Mouse (Mus musculus) heart, embryonic 15.5 days (tissue): Measurements from ENCODE around the gene Nap1l1. TPM values are rescaled to one million over a fixed set of nuclear protein-coding genes. Genes with fewer than 3 reads are reported as not detected.
A peak's percentile ranks its signal among the peaks of the same experiment; 100 is the strongest.

Experiments
- ATAC-seq: fragments of 200-750 bp; cut with Nextera tagmentation; replicated peaks from 2 replicates; pipeline ENCODE4 v1.8.0; 2017; ENCODE audit warnings: low read depth, moderate TSS enrichment; ENCODE audit not compliant: insufficient number of reproducible peaks, insufficient read depth, low FRiP score
- H3K27ac ChIP-seq: fragments of 300-500 bp; sonication (generic); 2 replicates; pipeline ENCODE4 v1.5.1; 2015; ENCODE audit warnings: mild to moderate bottlenecking, inconsistent platforms
- H3K27me3 ChIP-seq: fragments of 300-500 bp; sonication (generic); 2 replicates; pipeline ENCODE4 v1.6.1; 2015; ENCODE audit warnings: inconsistent platforms
- H3K36me3 ChIP-seq: fragments of 300-500 bp; sonication (generic); 2 replicates; pipeline ENCODE4 v1.6.1; 2015; ENCODE audit warnings: mild to moderate bottlenecking, inconsistent platforms
- H3K4me1 ChIP-seq: fragments of 300-500 bp; sonication (generic); replicated peaks from 2 replicates; pipeline ENCODE4 v1.6.1; 2015; ENCODE audit warnings: inconsistent platforms
- H3K4me2 ChIP-seq: fragments of 300-500 bp; sonication (generic); 2 replicates; pipeline ENCODE4 v1.6.1; 2015; ENCODE audit warnings: inconsistent platforms, mild to moderate bottlenecking, moderate library complexity
- H3K4me3 ChIP-seq: fragments of 300-500 bp; sonication (generic); 2 replicates; pipeline ENCODE4 v1.5.1; 2015; ENCODE audit warnings: mild to moderate bottlenecking, inconsistent platforms
- H3K9ac ChIP-seq: fragments of 300-500 bp; sonication (generic); 2 replicates; pipeline ENCODE4 v1.6.1; 2015; ENCODE audit warnings: mild to moderate bottlenecking, inconsistent platforms
- H3K9me3 ChIP-seq: fragments of 300-500 bp; sonication (generic); replicated peaks from 2 replicates; pipeline ENCODE4 v1.6.1; 2016; ENCODE audit warnings: inconsistent platforms
- WGBS: fragments of 180-500 bp; shearing (Covaris S2); methylation state at CpG from one replicate; pipeline ENCODE4 v1.1.7; 2015; ENCODE audit warnings: mixed read lengths; 5-methylcytosine and 5-hydroxymethylcytosine counted together
- polyA plus RNA-seq: library from polyadenylated mRNA; unstranded; fragments of >200 nt; fragmentation: Nextera tagmentation; extraction: Ambion mirVana; gene quantifications from 2 replicates; pipeline ENCODE4 v1.2.1, GENCODE M21; 2015

Nap1l1 gene
- polyA plus RNA-seq, 1 experiment from 2014 or later: 110 TPM

- no peak for ATAC-seq
These were observed 14.9 kb upstream of the Nap1l1 start for GRCm38 (mm10) chr10:111458088-111458487.

DNA sequence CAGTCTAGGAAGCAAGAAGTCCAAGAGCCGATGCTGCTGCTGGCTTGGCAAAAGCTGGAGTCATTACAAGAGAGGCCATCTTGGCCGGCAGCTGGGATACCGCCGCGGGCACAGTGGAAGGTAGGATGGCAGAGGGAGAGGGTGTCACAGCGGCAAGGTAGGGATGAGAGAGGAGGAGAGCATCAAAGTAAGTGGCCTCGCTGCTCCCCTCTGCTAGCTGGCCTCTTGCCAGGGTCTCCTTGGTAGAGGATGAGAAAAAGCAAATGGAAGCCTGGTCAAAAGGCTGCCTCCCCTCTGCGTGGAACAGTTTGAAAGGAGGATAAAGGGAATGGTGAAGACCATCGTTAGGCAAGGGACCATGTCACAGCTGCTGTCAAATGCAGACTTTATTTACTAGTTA lies 14.0 kb upstream of the Nap1l1 start:
- no peak overlapping the region for H3K9ac ChIP-seq
- no peak overlapping the region for H3K4me3 ChIP-seq
- H3K4me2 ChIP-seq: no peak overlapping the region
- no peaks in the 10 kb centered on the region for H3K36me3 ChIP-seq
- H3K27ac ChIP-seq: no peak overlapping the region
- no peaks in the 10 kb centered on the region for H3K9me3 ChIP-seq
- H3K4me1 ChIP-seq: no peaks in the 10 kb centered on the region
- WGBS: 78% methylated on average over 9 of the region's 9 CpGs
- ATAC-seq: no peak
- no peaks in the 10 kb centered on the region for H3K27me3 ChIP-seq

More at GRCm38 (mm10) chr10:111458088-111458487, 14.9 kb upstream of the Nap1l1 start:
- Histone ChIP-seq H3K36me3 (no peaks in the 10 kb centered on the region), H3K9me3 (no peaks in the 10 kb centered on the region), H3K27me3 (no peaks in the 10 kb centered on the region), H3K4me1 (no peaks in the 10 kb centered on the region), H3K27ac (no peak overlapping the region), H3K9ac (no peak overlapping the region), H3K4me3 (no peak overlapping the region), H3K4me2 (no peak overlapping the region)
- 68% methylated on average over 7 of the region's 7 CpGs for WGBS

DNA sequence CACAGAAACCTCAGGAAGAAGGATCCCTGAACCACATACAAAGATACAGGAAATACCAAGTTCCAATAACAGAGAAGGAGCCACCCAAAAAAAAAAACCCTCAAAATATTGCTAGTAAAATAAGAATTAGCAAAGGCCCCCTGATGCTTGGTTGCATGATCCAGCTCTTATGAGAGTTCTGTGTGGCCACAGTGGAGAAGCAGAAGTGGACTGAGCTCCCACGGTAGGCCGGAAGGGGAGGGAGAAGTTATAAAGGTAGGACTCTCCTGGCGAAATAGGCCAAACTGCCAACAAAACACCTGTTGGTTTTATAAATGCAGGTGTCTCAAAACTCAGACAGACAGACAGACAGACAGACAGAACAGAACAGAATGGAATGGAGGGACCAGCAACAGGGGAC lies 13.1 kb upstream of the Nap1l1 start:
- ATAC-seq: no peak
- Histone ChIP-seq H3K9me3 (no peaks in the 10 kb centered on the region), H3K36me3 (no peaks in the 10 kb centered on the region), H3K27me3 (no peaks in the 10 kb centered on the region), H3K4me2 (no peak overlapping the region), H3K4me1 (no peaks in the 10 kb centered on the region), H3K4me3 (no peak overlapping the region), H3K27ac (no peak overlapping the region), H3K9ac (no peak overlapping the region)
- WGBS: 83% methylated on average over 3 of the region's 3 CpGs

GRCm38 (mm10) chr10:111460381-111460780 lies 12.6 kb upstream of the Nap1l1 start:
- H3K4me3 ChIP-seq: no peak overlapping the region
- H3K36me3 ChIP-seq: no peaks in the 10 kb centered on the region
- H3K4me1 ChIP-seq: no peaks in the 10 kb centered on the region
- H3K9ac ChIP-seq: no peak overlapping the region
- H3K9me3 ChIP-seq: no peaks in the 10 kb centered on the region
- WGBS: 42% methylated on average over 4 of the region's 4 CpGs
- no peaks in the 10 kb centered on the region for H3K27me3 ChIP-seq
- no peak overlapping the region for H3K4me2 ChIP-seq
- ATAC-seq: no peak
- no peak overlapping the region for H3K27ac ChIP-seq

DNA sequence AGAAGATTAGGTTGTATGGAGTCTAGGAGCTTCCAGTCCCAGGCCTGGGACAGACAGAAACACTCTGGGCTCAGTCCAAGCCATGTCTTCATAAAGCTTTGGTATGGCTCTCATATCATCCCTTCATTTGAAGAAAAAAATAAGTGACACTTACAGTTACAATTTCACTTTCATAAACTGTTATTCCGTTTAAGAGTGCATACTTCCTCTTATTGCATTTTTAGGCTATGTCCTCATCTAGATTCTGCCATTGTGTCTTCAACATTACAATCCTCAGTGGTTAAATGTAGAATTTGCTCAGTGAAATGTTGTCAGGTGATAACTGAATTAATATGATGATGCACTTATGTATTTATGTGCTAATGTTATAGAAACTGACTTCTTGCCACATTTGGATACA lies 8.2 kb upstream of the Nap1l1 start:
- Histone ChIP-seq H3K27ac (no peak overlapping the region), H3K27me3 (no peaks in the 10 kb centered on the region), H3K4me1 (no peaks in the 10 kb centered on the region), H3K9ac (no peak overlapping the region), H3K4me2 (no peak overlapping the region), H3K4me3 (no peak overlapping the region), H3K36me3 (no peaks in the 10 kb centered on the region), H3K9me3 (no peaks in the 10 kb centered on the region)
- WGBS: 84% methylated on average over 1 of the region's 1 CpGs
- ATAC-seq: no peak

- Histone ChIP-seq H3K4me1 (no peaks in the 10 kb centered on the region), H3K4me3 (no peak overlapping the region), H3K27me3 (no peaks in the 10 kb centered on the region), H3K27ac (no peak overlapping the region), H3K9me3 (no peaks in the 10 kb centered on the region), H3K36me3 (no peaks in the 10 kb centered on the region), H3K9ac (no peak overlapping the region), H3K4me2 (no peak overlapping the region)
- ATAC-seq: no peak
- 53% methylated on average over 2 of the region's 2 CpGs for WGBS
These were observed 7.6 kb upstream of the Nap1l1 start for GRCm38 (mm10) chr10:111465409-111465808.

DNA sequence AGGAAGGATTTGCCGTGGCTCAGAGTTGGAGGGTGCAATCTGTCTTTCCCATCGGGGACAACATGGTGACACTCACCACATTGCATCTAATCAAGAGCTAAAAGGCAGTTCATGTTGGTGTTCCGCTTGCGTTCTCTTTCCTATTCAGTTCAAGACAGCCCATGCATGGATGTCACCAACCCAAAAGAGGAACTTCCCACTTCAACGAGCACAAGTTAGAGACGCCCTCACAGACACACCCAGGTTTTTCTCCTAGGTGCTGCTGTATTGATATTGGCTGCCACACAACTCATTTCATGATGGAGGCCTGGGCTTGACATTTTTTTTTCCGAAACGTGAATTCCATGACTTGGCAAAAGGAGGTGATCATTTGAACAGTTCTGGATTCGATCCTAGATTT lies 1.9 kb upstream of the Nap1l1 start:
- no peaks in the 10 kb centered on the region for H3K9me3 ChIP-seq
- no peak overlapping the region for H3K4me2 ChIP-seq
- no peaks in the 10 kb centered on the region for H3K27me3 ChIP-seq
- H3K4me3 ChIP-seq: no peak overlapping the region
- H3K36me3 ChIP-seq: no peaks in the 10 kb centered on the region
- H3K9ac ChIP-seq: no peak overlapping the region
- 78% methylated on average over 9 of the region's 9 CpGs for WGBS
- ATAC-seq: no peak
- peaks cover 17% of the 10 kb centered on the region for H3K4me1 ChIP-seq
- no peak overlapping the region for H3K27ac ChIP-seq

- Histone ChIP-seq H3K4me1 (peaks cover 17% of the 10 kb centered on the region), H3K36me3 (no peaks in the 10 kb centered on the region), H3K27me3 (no peaks in the 10 kb centered on the region), H3K9ac (peak overlapping the region; percentile 87), H3K27ac (peak overlapping the region; percentile 89), H3K4me2 (peak overlapping the region; percentile 90), H3K9me3 (no peaks in the 10 kb centered on the region), H3K4me3 (peak overlapping the region; percentile 81)
- ATAC-seq: peak; percentile 70
- WGBS: under 1% methylated on average over 58 of the region's 58 CpGs
These were observed 718 bp downstream of the Nap1l1 start for GRCm38 (mm10) chr10:111473511-111474371.

- 47% methylated on average over 4 of the region's 4 CpGs for WGBS
- Histone ChIP-seq H3K36me3 (peaks cover 3% of the 10 kb centered on the region; the same call in 1 of the 2 replicates), H3K4me2 (no peak overlapping the region), H3K4me1 (peaks cover 17% of the 10 kb centered on the region), H3K27me3 (no peaks in the 10 kb centered on the region), H3K4me3 (no peak overlapping the region), H3K27ac (no peak overlapping the region), H3K9me3 (no peaks in the 10 kb centered on the region), H3K9ac (no peak overlapping the region; the same call in 1 of the 2 replicates)
- no peak for ATAC-seq
These were observed 3.3 kb downstream of the Nap1l1 start for GRCm38 (mm10) chr10:111476301-111476700.

GRCm38 (mm10) chr10:111476989-111477510 lies 4.0 kb downstream of the Nap1l1 start:
- peaks cover 10% of the 10 kb centered on the region for H3K36me3 ChIP-seq
- H3K4me2 ChIP-seq: no peak overlapping the region
- WGBS: 78% methylated on average over 6 of the region's 6 CpGs
- no peaks in the 10 kb centered on the region for H3K27me3 ChIP-seq
- peaks cover 19% of the 10 kb centered on the region for H3K4me1 ChIP-seq
- no peak overlapping the region for H3K27ac ChIP-seq
- ATAC-seq: no peak
- H3K9ac ChIP-seq: no peak overlapping the region
- no peak overlapping the region for H3K4me3 ChIP-seq
- no peaks in the 10 kb centered on the region for H3K9me3 ChIP-seq

DNA sequence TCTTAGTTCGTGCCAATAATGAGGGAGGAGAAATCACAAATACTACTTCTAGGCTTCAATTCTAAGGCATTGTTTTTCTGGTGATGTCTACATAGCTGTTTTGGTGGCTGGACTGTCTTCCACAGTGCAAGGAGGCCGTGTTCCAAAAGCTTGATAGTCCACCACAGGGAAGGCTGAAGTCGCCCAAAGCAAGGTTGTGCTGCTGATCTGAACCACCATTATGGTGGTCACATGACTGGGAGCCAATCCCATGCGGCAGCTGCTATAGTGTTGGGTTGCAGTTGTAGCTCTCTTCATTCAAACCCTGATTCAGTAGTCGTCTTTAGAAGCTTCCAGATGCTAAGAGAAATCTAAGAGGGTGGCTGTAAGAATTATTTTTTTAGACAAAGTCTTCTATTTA lies 6.6 kb downstream of the Nap1l1 start:
- Histone ChIP-seq H3K9me3 (no peaks in the 10 kb centered on the region), H3K9ac (no peak overlapping the region), H3K4me1 (peaks cover 13% of the 10 kb centered on the region), H3K27ac (no peak overlapping the region), H3K36me3 (peaks cover 20% of the 10 kb centered on the region), H3K27me3 (no peaks in the 10 kb centered on the region), H3K4me2 (no peak overlapping the region), H3K4me3 (no peak overlapping the region)
- WGBS: 77% methylated on average over 5 of the region's 5 CpGs
- ATAC-seq: no peak

DNA sequence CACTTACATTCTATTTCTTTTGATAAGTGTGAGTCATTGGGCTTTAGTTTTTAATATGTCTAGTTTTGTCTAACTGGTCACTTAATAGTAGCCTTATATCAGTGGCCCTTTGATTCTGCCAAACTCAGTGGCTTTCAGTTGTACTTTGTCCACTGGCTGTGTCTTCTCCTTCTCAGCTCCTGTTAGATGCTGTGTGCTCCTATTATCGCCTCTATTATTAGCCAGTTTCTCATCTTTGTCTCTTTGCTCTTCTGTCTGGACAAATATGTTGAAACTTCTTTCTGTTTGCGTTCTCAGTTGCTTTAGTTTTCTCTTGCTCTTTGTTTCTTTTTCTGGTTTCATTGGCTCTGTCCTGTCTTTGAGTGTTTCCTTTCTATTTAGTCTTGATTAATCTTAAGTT lies 9.6 kb downstream of the Nap1l1 start:
- Histone ChIP-seq H3K27me3 (no peaks in the 10 kb centered on the region), H3K9ac (no peak overlapping the region), H3K27ac (no peak overlapping the region), H3K36me3 (peaks cover 44% of the 10 kb centered on the region), H3K9me3 (no peaks in the 10 kb centered on the region), H3K4me3 (no peak overlapping the region), H3K4me1 (0 out of 2 replicates have a peak, but pooled peaks cover 9% of the 10 kb centered on the region), H3K4me2 (no peak overlapping the region)
- no peak for ATAC-seq
- WGBS: 82% methylated on average over 2 of the region's 2 CpGs
